ENCODE assay signal across 14 mouse cellular contexts in genomic region chr14:12394318-12394717, GRCm38 (mm10). TPM values are rescaled to one million over a fixed set of nuclear protein-coding genes. Genes with fewer than 3 reads are reported as not detected.
"Had no signal": no experiment of that assay in that cellular context is flagged by ENCODE, and none has a peak within 500 bp of the region (broad histone marks: within the 10 kb centered on the region; RNA-seq: fewer than 3 reads in every experiment).

No protein-coding gene starts in this region.

- H3K36me3 ChIP-seq: limb, embryonic 15.5 days; liver, embryonic 12.5 days; midbrain, embryonic 10.5 days had no signal

- H3K4me1 ChIP-seq: liver, embryonic 12.5 days had no signal

- H3K27me3 ChIP-seq: limb, embryonic 15.5 days; liver, embryonic 12.5 days had no signal

- H3K9ac ChIP-seq: limb, embryonic 15.5 days; liver, embryonic 12.5 days; lung, embryonic 14.5 days had no signal

- DNase-seq: kidney, postnatal 14 days; lung, embryonic 14.5 days; lung, postnatal 10 days; lung, postnatal 4 days; thymus, postnatal 4 days had no signal

- H3K27ac ChIP-seq: limb, embryonic 15.5 days; liver, embryonic 12.5 days; midbrain, embryonic 10.5 days; stomach, postnatal 0 days had no signal

- H3K4me3 ChIP-seq: limb, embryonic 15.5 days; liver, embryonic 12.5 days; midbrain, embryonic 10.5 days had no signal

- ATAC-seq: liver, embryonic 12.5 days had no signal

- H3K9me3 ChIP-seq: limb, embryonic 15.5 days; liver, embryonic 12.5 days; midbrain, embryonic 10.5 days had no signal

- H3K4me2 ChIP-seq: limb, embryonic 15.5 days; liver, embryonic 12.5 days; lung, embryonic 14.5 days had no signal

RNA-seq across cellular contexts. Expression of gene Fezf2, which starts 46.3 kb away (rescaled TPM):
- total RNA-seq: megakaryocyte, adult 5-6 weeks had no signal
- polyA plus RNA-seq: large intestine, adult 2 months; limb, embryonic 11.5 days; limb, embryonic 15.5 days; liver, embryonic 12.5 days; liver, embryonic 16.5 days; lung, embryonic 14.5 days; neural tube, embryonic 14.5 days; stomach, postnatal 0 days had no signal
